Mouse (Mus musculus): ENCODE results near the gene Lpcat4. TPM values are rescaled to one million over a fixed set of nuclear protein-coding genes. Genes with fewer than 3 reads are reported as not detected.

Gene Lpcat4
- total RNA-seq, 2 experiments from 2014 or later: 11.8 to 44.0 TPM

DNA sequence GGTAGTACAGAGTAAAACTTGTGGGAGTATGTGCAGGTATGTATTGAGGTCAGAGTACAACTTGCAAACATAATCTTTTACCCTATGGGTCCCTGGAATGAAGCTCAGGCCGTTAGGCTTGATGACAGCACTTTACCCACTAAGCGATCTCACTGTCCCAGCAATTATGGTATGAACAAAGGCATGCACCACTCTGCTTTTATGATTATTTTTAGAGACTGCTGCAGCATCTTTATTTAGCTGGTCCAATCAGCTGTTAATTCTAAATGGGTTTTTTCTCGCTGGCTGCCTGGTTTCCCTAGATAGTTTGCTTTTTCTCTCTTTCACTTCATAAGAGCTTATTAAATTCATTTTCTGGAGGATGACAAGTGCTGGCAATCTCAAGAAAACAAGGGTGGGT is 56.9 kb downstream of the Lpcat4 start:
- no peak for ATAC-seq (ENCODE audit: poor library complexity, severe bottlenecking)

Other genes starting within 250 kb of the Lpcat4 start
- gene Olfr1309, start 249.2 kb upstream of the Lpcat4 start, total RNA-seq (2015): not detected in 2 replicates
- gene Olfr1309, start 249.2 kb upstream of the Lpcat4 start, total RNA-seq (2017): not detected in 2 replicates
- gene Olfr1310, start 226.8 kb upstream of the Lpcat4 start, total RNA-seq (2015): not detected in 2 replicates
- not detected in 2 replicates for gene Olfr1310, start 226.8 kb upstream of the Lpcat4 start, total RNA-seq (2017)
- gene Olfr1311, start 215.1 kb upstream of the Lpcat4 start, total RNA-seq (2015): not detected in 2 replicates
- gene Olfr1311, start 215.1 kb upstream of the Lpcat4 start, total RNA-seq (2017): not detected in 2 replicates
- gene Olfr1312, start 189.2 kb upstream of the Lpcat4 start, total RNA-seq (2015): not detected in 2 replicates
- gene Olfr1312, start 189.2 kb upstream of the Lpcat4 start, total RNA-seq (2017): not detected in 2 replicates
- gene Olfr1313, start 161.6 kb upstream of the Lpcat4 start, total RNA-seq (2015): not detected in 2 replicates
- gene Olfr1313, start 161.6 kb upstream of the Lpcat4 start, total RNA-seq (2017): 0.51 TPM in 1 of 2 replicates, not detected in the other
- not detected in 2 replicates for gene Olfr1314, start 142.7 kb upstream of the Lpcat4 start, total RNA-seq (2015)
- not detected in 2 replicates for gene Olfr1314, start 142.7 kb upstream of the Lpcat4 start, total RNA-seq (2017)
- not detected in 2 replicates for gene Olfr1315-ps1, start 124.0 kb upstream of the Lpcat4 start, total RNA-seq (2015)
- gene Olfr1315-ps1, start 124.0 kb upstream of the Lpcat4 start, total RNA-seq (2017): not detected in 2 replicates
- gene Olfr1316, start 104.5 kb upstream of the Lpcat4 start, total RNA-seq (2015): not detected in 2 replicates
- gene Olfr1316, start 104.5 kb upstream of the Lpcat4 start, total RNA-seq (2017): not detected in 2 replicates
- gene Olfr1317, start 99.1 kb upstream of the Lpcat4 start, total RNA-seq (2015): not detected in 2 replicates
- gene Olfr1317, start 99.1 kb upstream of the Lpcat4 start, total RNA-seq (2017): not detected in 2 replicates
- gene Olfr1318, start 85.3 kb upstream of the Lpcat4 start, total RNA-seq (2015): not detected in 2 replicates
- gene Olfr1318, start 85.3 kb upstream of the Lpcat4 start, total RNA-seq (2017): not detected in 2 replicates
- gene Nutm1, start 19.8 kb downstream of the Lpcat4 start, total RNA-seq (2015): not detected in 2 replicates
- gene Nutm1, start 19.8 kb downstream of the Lpcat4 start, total RNA-seq (2017): not detected in 2 replicates
- gene Nop10, start 22.5 kb downstream of the Lpcat4 start, total RNA-seq (2015): 48.1 and 56.2 TPM in 2 replicates
- gene Nop10, start 22.5 kb downstream of the Lpcat4 start, total RNA-seq (2017): 72.9 and 74.8 TPM in 2 replicates
- gene Slc12a6, start 26.4 kb downstream of the Lpcat4 start, total RNA-seq (2015): 108 and 110 TPM in 2 replicates
- 111 and 132 TPM in 2 replicates for gene Slc12a6, start 26.4 kb downstream of the Lpcat4 start, total RNA-seq (2017)
- not detected in 2 replicates for gene Gm21985, start 26.8 kb downstream of the Lpcat4 start, total RNA-seq (2015)
- 0.24 and 0.95 TPM in 2 replicates for gene Gm21985, start 26.8 kb downstream of the Lpcat4 start, total RNA-seq (2017)
- 60.0 and 65.6 TPM in 2 replicates for gene Emc4, start 128.6 kb downstream of the Lpcat4 start, total RNA-seq (2015)
- 39.5 and 39.9 TPM in 2 replicates for gene Emc4, start 128.6 kb downstream of the Lpcat4 start, total RNA-seq (2017)
- gene Katnbl1, start 139.7 kb downstream of the Lpcat4 start, total RNA-seq (2015): 21.0 and 21.8 TPM in 2 replicates
- 17.0 TPM in 2 replicates for gene Katnbl1, start 139.7 kb downstream of the Lpcat4 start, total RNA-seq (2017)
- gene Emc7, start 215.5 kb downstream of the Lpcat4 start, total RNA-seq (2015): 15.5 and 15.8 TPM in 2 replicates
- gene Emc7, start 215.5 kb downstream of the Lpcat4 start, total RNA-seq (2017): 10.4 and 11.7 TPM in 2 replicates
- not detected in 2 replicates for gene Chrm5, start 241.3 kb downstream of the Lpcat4 start, total RNA-seq (2015)
- gene Chrm5, start 241.3 kb downstream of the Lpcat4 start, total RNA-seq (2017): not detected in 2 replicates